Mouse (Mus musculus) liver (tissue): ENCODE results near the gene Gm36079.
"Not testable (repeated sequence)": the region's sequence is repeated elsewhere in the genome, so short reads cannot be mapped to it uniquely, and the experiment has no call there.

ENCODE experiments used
- DNase-seq: peaks from one replicate; pipeline ENCODE4 v3.0.0-alpha.2; 2020; ENCODE audit warnings: mixed read lengths

Gm36079 gene

GRCm38 (mm10) chr13:120015348-120016007, 11.3 kb downstream of the Gm36079 start:
- not testable (repeated sequence) for DNase-seq

GRCm38 (mm10) chr13:120013962-120014361, 12.8 kb downstream of the Gm36079 start:
- DNase-seq, result not testable (repeated sequence)

GRCm38 (mm10) chr13:120013544-120013943, 13.3 kb downstream of the Gm36079 start:
- not testable (repeated sequence) for DNase-seq

- DNase-seq, result not testable (repeated sequence)
Measured at GRCm38 (mm10) chr13:120010068-120010467, 16.7 kb downstream of the Gm36079 start.

GRCm38 (mm10) chr13:119999215-119999614, 27.6 kb downstream of the Gm36079 start:
- not testable (repeated sequence) for DNase-seq

- not testable (repeated sequence) for DNase-seq
Measured at GRCm38 (mm10) chr13:119998442-119999086, 28.2 kb downstream of the Gm36079 start.

- not testable (repeated sequence) for DNase-seq
Measured at GRCm38 (mm10) chr13:119991917-119992496, 34.8 kb downstream of the Gm36079 start.

- not testable (repeated sequence) for DNase-seq
Measured at GRCm38 (mm10) chr13:119991264-119991663, 35.5 kb downstream of the Gm36079 start.
